Mouse (Mus musculus): ENCODE results near the gene Zp3. TPM values are rescaled to one million over a fixed set of nuclear protein-coding genes. Genes with fewer than 3 reads are reported as not detected.
A peak's percentile ranks its signal among the peaks of the same experiment; 100 is the strongest.

Gene Zp3
- total RNA-seq (2021): not detected

DNA sequence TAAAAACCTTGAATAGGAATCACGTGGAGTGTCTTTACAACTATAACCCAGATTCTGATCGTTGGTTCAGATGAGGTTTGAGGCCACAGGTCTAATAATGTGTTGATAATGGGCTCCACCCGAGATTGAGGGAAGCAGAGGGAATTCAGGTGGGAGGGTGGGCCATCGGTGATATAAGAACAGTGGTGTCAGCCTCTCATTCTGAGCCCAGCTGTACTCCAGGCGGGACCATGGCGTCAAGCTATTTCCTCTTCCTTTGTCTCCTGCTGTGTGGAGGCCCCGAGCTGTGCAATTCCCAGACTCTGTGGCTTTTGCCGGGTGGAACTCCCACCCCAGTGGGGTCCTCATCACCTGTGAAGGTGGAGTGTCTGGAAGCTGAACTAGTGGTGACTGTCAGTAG is at the start of gene Zp3:
Zp3 (plus strand) TSS at position 196 of the 400 bp plus-strand sequence.
- DNase-seq (ENCODE audit: extremely low spot score in 1 of 2, low spot score in 1 of 2): no peak

DNA sequence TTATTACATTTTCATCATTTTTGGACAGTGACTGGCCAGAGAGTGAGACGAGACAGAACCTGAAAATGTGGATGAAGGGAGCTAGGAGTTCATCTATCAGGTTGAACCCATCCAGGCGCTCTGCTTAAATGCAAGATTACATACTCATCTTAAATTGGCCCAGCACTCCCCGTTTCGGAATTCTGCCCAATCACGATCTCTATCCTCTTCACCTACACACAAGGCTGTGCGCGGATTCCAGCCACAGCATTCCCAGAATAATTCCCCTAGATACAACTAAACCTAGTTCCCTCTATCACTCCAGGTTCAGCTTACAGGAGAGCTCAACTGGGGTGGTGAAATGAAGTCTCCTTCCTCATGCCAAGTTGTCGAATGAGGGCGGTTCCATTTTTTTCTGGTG is 48.4 kb upstream of the Zp3 start:
- DNase-seq (ENCODE audit: extremely low spot score in 1 of 2, low spot score in 1 of 2): no peak

GRCm38 (mm10) chr5:135932359-135932758 is 47.5 kb upstream of the Zp3 start:
- no peak for DNase-seq (ENCODE audit: extremely low spot score in 1 of 2, low spot score in 1 of 2)

DNA sequence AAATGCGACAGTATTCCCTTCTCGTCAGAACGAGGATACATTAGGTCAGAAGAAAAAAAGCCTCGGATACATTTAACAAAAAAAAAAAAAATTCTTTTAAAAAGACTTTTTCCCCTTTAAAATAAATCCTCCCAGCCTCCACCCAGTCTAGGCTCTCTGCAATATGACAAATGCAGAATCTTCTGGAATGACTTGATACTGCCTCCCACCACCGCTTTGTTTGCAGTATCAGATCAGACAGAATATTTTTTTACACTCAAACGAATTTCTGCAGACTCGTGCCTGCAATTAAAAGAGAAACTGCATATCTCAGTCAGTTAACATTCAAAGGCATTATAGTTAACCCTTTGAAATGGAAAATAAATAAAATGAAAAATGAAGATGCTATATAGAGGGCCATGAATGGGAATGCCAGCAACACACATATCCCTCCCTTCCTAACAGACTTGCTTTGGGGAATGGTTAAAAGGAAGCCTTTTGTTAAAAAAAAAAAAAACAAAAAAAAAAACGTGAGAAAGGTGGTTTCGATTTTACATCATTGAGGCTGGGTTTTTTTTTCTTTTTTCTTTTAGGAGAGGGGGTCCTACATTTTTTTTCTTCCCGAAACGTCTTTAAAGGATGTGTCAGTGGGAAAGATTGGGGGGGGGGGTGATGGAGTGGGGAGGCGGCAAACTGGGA is 46.5 kb upstream of the Zp3 start:
- no peak for DNase-seq (ENCODE audit: extremely low spot score in 1 of 2, low spot score in 1 of 2)

GRCm38 (mm10) chr5:135933900-135934441 is 45.9 kb upstream of the Zp3 start:
- DNase-seq (ENCODE audit: extremely low spot score in 1 of 2, low spot score in 1 of 2): peak; percentile 63 to 67

- peak; percentile 97 to 99 for DNase-seq (ENCODE audit: extremely low spot score in 1 of 2, low spot score in 1 of 2)
Measured at GRCm38 (mm10) chr5:135934481-135935175, 45.3 kb upstream of the Zp3 start, which contains the start of gene Ywhag. Ywhag (minus strand) TSS chr5:135934616.

DNA sequence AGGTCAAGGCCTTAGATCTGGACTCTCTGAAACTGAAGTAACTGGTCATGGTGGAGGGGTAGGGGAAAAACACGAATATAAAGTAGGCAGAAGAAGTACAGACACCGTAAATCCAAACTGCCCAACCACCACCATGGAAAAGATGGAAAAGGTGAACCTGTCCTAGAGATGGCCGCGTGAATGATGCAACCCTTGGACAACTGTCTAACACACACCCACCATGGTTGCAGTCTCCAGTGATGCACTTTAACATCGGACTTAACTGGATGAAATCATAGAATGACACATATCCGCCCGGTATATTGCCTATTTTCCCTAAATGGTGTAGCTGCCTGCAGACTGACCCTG is 44.7 kb upstream of the Zp3 start:
- peak in 1 of 2 experiments; percentile 34 for DNase-seq (ENCODE audit: extremely low spot score in 1 of 2, low spot score in 1 of 2)

DNA sequence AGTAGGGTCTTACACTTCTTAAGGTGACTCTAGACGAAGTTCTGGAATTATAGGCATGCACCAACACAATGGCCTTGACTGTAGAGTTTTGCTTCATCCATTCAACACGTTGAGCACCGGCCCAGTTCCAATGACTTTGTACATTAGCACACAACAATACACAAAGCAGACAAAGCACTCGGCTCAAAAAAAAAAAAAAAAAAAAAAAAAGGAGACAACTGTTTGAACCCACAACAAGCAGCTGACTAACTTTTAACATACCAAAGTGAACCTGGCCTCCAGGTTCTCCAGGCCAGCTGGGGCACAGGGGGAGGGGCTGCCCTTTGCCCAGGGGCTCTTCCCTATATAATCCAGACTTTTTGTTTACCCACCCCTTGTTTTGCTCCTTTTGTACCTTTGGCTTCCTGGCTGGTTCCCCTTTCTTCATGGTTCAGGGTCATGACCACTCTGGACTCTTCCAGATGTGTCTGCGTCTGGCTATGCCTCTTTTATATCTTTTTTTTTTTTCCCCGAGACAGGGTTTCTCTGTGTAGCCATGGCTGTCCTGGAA is 44.2 kb upstream of the Zp3 start:
- no peak for DNase-seq (ENCODE audit: extremely low spot score in 1 of 2, low spot score in 1 of 2)

DNA sequence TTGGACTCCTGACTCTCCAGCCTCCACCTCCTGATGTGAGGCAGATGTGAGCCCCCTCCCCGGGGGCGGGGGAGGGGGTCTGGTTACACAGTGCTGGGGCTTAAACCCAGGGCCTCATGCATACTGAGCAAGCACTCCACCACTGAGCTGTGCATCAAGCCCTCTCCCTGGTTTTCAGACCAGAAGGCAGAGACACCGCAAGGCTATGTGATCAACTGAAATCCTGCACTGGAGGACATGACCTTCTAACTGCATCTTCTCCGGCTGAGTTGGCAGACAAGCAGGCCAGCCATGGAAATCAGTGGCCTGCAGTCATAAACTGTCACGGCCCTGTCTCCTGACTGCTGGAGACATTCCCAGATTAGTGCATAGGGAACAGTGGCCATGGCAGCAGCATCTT is 39.3 kb upstream of the Zp3 start:
- no peak for DNase-seq (ENCODE audit: extremely low spot score in 1 of 2, low spot score in 1 of 2)

DNA sequence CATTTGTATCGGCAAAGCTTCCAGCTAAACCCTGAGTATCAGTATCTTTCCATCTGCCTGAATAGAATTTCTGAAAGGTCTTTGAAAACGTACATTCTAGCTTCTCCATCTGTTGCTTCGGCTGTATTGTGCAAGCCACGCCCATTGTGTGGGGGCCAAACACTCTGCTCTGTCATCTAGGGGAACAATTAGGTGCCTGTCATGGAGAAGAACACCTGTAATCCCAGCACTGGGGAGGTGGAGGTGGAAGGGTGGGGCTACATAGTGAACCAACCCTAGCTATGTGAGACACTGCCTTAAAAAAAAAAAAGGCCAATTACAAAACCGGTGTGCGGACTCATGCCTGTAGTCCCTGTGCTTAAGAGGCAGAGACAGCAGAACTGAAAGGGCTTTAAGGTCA is 37.2 kb upstream of the Zp3 start:
- DNase-seq (ENCODE audit: extremely low spot score in 1 of 2, low spot score in 1 of 2): no peak

DNA sequence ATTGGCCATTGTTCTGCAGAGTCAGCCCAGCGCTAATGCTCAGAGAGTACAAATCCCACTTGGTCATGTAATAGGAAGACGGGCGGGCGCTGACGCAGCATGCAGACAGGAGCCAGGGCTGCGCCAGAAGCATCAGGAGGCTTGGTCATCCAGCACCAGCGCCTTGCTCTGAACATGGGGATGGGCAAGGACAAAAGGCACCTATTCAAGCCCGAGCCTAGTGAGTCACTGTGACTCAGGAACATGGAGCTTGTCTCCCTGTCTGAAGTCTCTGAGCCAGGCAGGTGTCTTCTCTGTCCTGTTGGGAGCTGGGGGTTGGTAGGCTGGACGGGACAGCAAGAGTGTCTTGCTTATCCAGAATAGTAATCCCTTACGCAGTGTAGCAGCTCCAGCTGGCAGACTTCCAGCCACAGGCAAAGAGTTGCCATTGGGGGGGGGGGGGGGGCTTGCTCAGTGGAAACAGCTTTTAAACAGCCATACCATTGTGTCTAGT is 33.9 kb upstream of the Zp3 start:
- DNase-seq (ENCODE audit: extremely low spot score in 1 of 2, low spot score in 1 of 2): no peak

DNA sequence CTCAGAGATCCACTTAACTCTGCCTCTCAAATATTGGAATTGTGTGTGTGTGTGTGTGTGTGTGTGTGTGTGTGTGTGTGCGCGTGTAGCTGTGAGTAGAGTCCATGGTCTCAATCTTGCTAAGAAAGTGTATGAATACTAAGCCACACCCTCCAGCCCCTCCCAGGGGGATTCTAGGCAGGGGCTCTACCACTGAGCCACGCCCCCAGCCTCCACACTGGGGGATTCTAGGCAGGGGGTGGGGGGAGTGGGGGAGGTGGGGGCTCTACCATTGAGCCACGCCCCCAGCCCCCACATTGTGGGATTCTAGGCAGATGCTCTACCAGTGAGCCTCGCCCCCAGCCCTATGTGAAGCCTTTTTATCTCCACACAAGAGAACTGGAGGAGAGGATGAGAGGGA is 33.3 kb upstream of the Zp3 start:
- DNase-seq (ENCODE audit: extremely low spot score in 1 of 2, low spot score in 1 of 2): no peak

DNA sequence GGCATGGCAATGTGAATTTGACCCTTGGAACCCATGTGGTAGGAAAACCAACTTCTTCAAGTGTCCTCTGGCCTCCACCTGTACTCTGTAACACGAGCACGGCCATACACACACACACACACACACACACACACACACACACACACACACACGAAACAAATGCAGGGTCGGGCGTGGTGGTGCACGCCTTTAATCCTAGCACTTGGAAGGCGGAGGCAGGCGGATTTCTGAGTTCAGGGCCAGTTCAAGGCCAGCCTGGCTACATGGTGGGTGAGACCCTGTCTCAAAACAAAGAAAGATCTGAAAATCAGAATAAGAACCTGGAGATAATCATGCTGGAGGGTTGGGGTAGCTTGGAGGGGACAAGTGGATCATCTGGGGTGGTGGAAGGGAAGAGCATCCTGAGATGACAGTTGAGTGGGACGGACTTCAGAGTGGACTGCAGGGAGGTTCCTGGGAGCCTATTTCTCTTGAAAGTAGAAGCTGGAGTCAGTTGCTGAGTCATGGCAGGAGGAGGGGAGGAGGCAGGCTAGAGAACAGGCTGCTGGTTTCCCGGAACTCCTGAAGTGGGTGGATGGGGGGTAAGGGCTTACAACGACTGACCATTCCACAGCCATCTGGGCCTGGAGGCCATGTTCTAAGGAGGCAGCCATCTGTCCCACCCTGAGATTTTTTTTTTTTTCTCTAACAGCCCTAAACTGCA is 29.0 kb upstream of the Zp3 start:
- no peak for DNase-seq (ENCODE audit: extremely low spot score in 1 of 2, low spot score in 1 of 2)

DNA sequence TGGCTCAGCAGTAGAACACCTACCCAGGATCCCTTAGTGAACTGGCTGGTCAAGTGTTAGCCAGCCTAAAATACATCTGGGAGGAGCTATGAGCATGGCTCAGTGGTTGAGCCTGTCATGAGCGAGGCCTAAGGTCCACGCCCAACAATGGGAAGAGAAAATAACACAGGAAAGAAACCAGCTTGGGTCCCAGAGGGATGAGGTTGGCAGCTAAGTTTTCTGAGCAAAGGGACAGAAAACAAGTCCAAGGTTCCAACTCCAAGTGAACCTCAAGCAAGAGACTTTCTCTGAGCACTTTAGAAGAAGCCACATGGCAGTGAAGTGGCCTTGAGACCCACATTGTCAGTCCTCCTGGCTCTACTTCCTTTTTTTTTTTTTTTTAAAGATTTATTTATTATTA is 28.2 kb upstream of the Zp3 start:
- no peak for DNase-seq (ENCODE audit: extremely low spot score in 1 of 2, low spot score in 1 of 2)

DNA sequence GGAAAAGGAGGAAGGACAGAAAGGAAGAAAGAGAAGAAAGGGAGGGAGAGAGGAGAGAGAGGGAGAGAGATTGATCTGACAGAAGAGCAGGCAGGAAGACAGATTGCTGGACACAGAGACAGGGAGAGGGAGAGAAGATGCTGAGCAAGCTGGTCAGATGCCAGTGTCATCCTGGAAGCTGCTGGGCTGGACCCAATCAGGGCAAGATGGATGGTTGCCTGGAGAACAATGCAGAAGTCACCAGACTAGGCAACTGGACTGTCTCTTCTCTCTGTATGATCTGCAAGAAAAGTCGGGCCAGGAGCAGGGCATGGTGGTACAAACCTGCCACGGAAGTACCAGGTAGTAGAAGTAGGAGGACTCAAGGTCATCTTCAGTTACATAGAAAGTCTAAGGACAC is 27.1 kb upstream of the Zp3 start:
- DNase-seq (ENCODE audit: extremely low spot score in 1 of 2, low spot score in 1 of 2): no peak

DNA sequence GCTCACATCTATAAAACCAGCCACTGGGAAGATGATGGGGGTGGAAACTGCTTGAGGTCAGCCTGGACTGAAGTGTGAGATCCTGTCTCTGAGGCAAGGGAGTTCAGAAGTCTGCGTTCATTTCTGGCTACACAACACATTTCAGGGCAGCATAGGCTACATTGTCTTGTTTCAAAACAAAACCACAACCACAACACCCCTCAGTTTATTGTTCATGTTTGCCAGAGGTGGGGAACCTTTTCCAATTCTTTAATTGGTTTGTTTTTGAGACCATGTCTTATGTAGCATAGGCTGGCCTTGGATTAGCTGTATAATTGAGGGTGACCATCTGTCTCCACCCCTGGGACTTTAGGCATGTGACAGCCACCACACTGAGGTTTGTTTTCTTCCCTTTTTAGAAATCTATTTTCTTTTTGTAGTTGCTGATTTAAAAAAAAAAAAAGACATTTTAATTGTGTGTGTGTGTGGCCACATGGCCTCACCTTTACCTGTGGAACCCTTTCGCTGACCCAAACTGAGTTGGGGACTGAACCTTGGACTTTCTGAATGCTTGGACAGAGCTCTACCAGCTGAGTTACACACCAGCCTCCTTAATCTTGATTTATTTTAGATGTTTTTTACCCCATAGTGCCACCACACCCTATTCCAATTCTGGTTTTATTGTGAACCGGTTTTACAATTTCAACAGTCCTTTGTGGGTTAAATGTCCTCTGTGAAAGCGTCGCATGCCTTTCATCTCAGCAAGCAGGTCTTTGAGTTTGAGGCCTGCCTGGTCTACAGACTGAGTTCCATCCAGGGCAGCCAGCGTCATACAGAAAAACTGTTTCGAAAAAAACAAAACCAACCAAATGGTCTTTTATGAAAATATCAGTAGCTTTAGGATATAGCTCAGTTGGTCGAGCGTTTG is 23.3 kb upstream of the Zp3 start:
- no peak for DNase-seq (ENCODE audit: extremely low spot score in 1 of 2, low spot score in 1 of 2)

DNA sequence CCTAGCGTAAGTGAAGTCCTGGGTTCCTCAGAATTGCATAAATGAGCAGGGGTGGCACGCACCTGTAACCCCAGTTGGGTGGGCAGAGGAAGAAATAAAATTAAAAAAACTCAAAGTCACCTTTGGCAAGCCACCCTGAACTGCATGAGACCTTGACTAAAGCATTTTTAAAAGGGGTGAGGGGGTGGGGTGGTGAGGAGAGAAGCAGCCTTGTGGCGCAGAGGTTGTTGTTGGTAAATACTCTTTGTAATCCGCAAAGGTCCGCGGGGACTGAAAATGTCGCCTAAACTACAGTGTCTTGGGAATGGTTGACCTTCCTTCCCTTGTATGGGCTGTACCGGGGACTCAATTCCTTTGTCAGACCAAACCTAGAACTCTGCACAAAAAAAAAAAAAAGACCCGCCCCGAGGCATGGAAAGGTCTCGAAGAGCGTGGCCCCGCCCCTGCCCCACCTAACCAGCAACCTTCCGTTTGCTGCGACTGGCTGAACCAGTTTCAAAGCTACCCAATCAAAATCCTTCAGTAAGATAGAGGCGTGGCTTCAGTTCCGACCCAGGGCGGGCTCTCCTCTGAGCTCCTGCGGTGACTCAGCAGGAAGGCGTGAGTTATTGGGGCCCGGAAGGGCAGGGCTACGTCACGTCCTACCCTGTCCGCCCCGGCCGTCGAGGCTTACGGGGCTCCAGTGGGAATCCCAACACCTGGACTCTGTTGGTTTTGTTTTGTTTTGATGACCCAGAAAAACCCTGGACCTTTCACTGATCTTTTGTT is 22.5 kb upstream of the Zp3 start:
- DNase-seq (ENCODE audit: extremely low spot score in 1 of 2, low spot score in 1 of 2): peak; percentile 67 to 70

GRCm38 (mm10) chr5:135958367-135958766 is 21.5 kb upstream of the Zp3 start:
- DNase-seq (ENCODE audit: extremely low spot score in 1 of 2, low spot score in 1 of 2): no peak

DNA sequence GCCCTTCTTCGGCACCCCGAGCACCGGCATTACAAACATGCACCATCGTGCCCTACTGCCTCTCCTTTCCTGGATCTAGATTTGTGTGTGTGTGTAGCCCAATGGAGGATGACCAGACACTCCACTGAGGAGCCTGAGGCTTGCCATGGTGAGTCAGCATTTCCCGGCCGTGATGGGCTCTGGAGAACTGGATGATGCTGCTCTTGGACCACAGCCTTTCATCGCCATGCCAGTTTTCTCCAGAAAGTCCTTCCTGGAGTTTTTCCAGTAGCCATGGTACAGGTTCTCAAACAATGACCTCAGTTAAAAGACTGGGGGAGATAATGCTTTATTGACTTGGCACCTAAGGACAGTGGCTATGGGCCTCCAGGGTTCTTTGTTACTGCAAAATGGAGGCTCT is 20.0 kb upstream of the Zp3 start:
- no peak for DNase-seq (ENCODE audit: extremely low spot score in 1 of 2, low spot score in 1 of 2)

All from layer of hippocampus, postnatal 25 days (tissue).